Mouse (Mus musculus) MEL (cell line): ENCODE measurements around the gene Slc4a2. TPM values are rescaled to one million over a fixed set of nuclear protein-coding genes. Genes with fewer than 3 reads are reported as not detected.

Experiments used
- DNase-seq: peaks from one replicate; pipeline ENCODE4 v3.0.0; 2011; ENCODE audit warnings: low read depth, low spot score
- H3K27ac ChIP-seq: 2 replicates; pipeline ENCODE4 v1.5.1; 2012; ENCODE audit warnings: low read depth, mild to moderate bottlenecking, control low read depth, low read length, moderate library complexity; ENCODE audit not compliant: control insufficient read depth
- H3K27me3 ChIP-seq, 2 experiments: fragments of 150-350 bp in 1 of 2; sonication (generic) in 1 of 2; 2 replicates each; pipeline ENCODE4 v1.6.1; 2012; ENCODE audit warnings: low read length in 2 of 2, mild to moderate bottlenecking in 2 of 2, improper control_type of control experiment in 1 of 2, moderate library complexity in 1 of 2; ENCODE audit not compliant: insufficient read depth in 2 of 2, control insufficient read depth in 1 of 2
- H3K36me3 ChIP-seq, 2 experiments: 2 replicates each; pipeline ENCODE4 v1.6.1; 2012 to 2014; ENCODE audit warnings: low read length in 2 of 2, improper control_type of control experiment in 1 of 2, inconsistent platforms in 1 of 2, mild to moderate bottlenecking in 1 of 2; ENCODE audit not compliant: insufficient read depth in 2 of 2, control insufficient read depth in 1 of 2
- H3K4me1 ChIP-seq, 2 experiments: fragments of 150-350 bp in 1 of 2; sonication (generic) in 1 of 2; 2 replicates each; pipeline ENCODE4 v1.6.1; 2012; ENCODE audit warnings: low read length in 2 of 2, improper control_type of control experiment in 1 of 2, mild to moderate bottlenecking in 1 of 2; ENCODE audit not compliant: insufficient read depth in 2 of 2, control insufficient read depth in 1 of 2
- H3K4me3 ChIP-seq, 2 experiments: fragments of 150-350 bp in 1 of 2; sonication (generic) in 1 of 2; 2 replicates each; pipeline ENCODE4 v1.5.1; 2012; ENCODE audit warnings: low read depth in 2 of 2, low read length in 2 of 2, mild to moderate bottlenecking in 2 of 2, moderate library complexity in 2 of 2, control low read depth in 1 of 2, improper control_type of control experiment in 1 of 2; ENCODE audit not compliant: control insufficient read depth in 1 of 2, insufficient read depth in 1 of 2
- H3K79me2 ChIP-seq: 2 replicates; pipeline ENCODE4 v1.6.1; 2012; ENCODE audit warnings: mild to moderate bottlenecking, low read length, moderate library complexity; ENCODE audit not compliant: control insufficient read depth, poor library complexity, insufficient read depth
- H3K9ac ChIP-seq: 2 replicates; pipeline ENCODE4 v1.6.1; 2012; ENCODE audit warnings: low read depth, mild to moderate bottlenecking, control low read depth, low read length, moderate library complexity; ENCODE audit not compliant: control insufficient read depth, poor library complexity, severe bottlenecking
- H3K9me3 ChIP-seq: fragments of 150-350 bp; sonication (generic); replicated peaks from 2 replicates; pipeline ENCODE4 v1.6.1; 2012; ENCODE audit warnings: mild to moderate bottlenecking, low read length, improper control_type of control experiment, moderate library complexity; ENCODE audit not compliant: insufficient read depth
- CHD1 ChIP-seq: IDR thresholded peaks from 2 replicates; pipeline ENCODE4 v1.6.1; 2012; ENCODE audit warnings: low read depth, mild to moderate bottlenecking, inconsistent platforms, low read length, improper control_type of control experiment
- CTCF ChIP-seq, 3 experiments: IDR thresholded peaks in 2 of 3; conservative IDR thresholded peaks in 1 of 3; 2 replicates each; pipeline ENCODE4 v1.5.1; 2011 to 2012; ENCODE audit warnings: low read length in 3 of 3, low read depth in 2 of 3, mild to moderate bottlenecking in 2 of 3, improper control_type of control experiment in 1 of 3, inconsistent platforms in 1 of 3, mixed read lengths in 1 of 3, moderate library complexity in 1 of 3; ENCODE audit not compliant: control insufficient read depth in 1 of 3, insufficient read depth in 1 of 3, poor library complexity in 1 of 3, severe bottlenecking in 1 of 3
- ELF1 ChIP-seq: IDR thresholded peaks from 2 replicates; pipeline ENCODE4 v1.6.1; 2014; ENCODE audit warnings: low read depth, mild to moderate bottlenecking, inconsistent platforms, low read length, improper control_type of control experiment, moderate library complexity
- MEF2A ChIP-seq: IDR thresholded peaks from 2 replicates; pipeline ENCODE4 v1.6.1; 2014; ENCODE audit warnings: low read depth, mild to moderate bottlenecking, inconsistent platforms, low read length, improper control_type of control experiment; ENCODE audit not compliant: poor library complexity, insufficient replicate concordance, severe bottlenecking; ENCODE audit errors: extremely low read depth
- MXI1 ChIP-seq: IDR thresholded peaks from 2 replicates; pipeline ENCODE4 v1.6.1; 2011; ENCODE audit warnings: mild to moderate bottlenecking, low read depth, low read length, improper control_type of control experiment
- MYB ChIP-seq: IDR thresholded peaks from 2 replicates; pipeline ENCODE4 v1.6.1; 2011; ENCODE audit warnings: mild to moderate bottlenecking, low read depth, low read length, improper control_type of control experiment
- RAD21 ChIP-seq: IDR thresholded peaks from 2 replicates; pipeline ENCODE4 v1.6.1; 2011; ENCODE audit warnings: mild to moderate bottlenecking, low read depth, low read length, improper control_type of control experiment
- SMC3 ChIP-seq: IDR thresholded peaks from 2 replicates; pipeline ENCODE4 v1.6.1; 2011; ENCODE audit warnings: low read depth, low read length, improper control_type of control experiment
- TCF12 ChIP-seq: IDR thresholded peaks from 2 replicates; pipeline ENCODE4 v1.6.1; 2014; ENCODE audit warnings: low read depth, mild to moderate bottlenecking, inconsistent platforms, low read length, improper control_type of control experiment, moderate library complexity
- UBTF ChIP-seq: IDR thresholded peaks from 2 replicates; pipeline ENCODE4 v1.6.1; 2012; ENCODE audit warnings: low read depth, mild to moderate bottlenecking, inconsistent platforms, low read length, improper control_type of control experiment, moderate library complexity, borderline replicate concordance; ENCODE audit not compliant: insufficient read depth
- USF2 ChIP-seq, 2 experiments: IDR thresholded peaks; 2 replicates each; pipeline ENCODE4 v1.6.1; 2011 to 2012; ENCODE audit warnings: improper control_type of control experiment in 2 of 2, low read length in 2 of 2, borderline replicate concordance in 1 of 2, inconsistent platforms in 1 of 2, low read depth in 1 of 2, mild to moderate bottlenecking in 1 of 2; ENCODE audit not compliant: insufficient read depth in 1 of 2
- ZC3H11A ChIP-seq: IDR thresholded peaks from 2 replicates; pipeline ENCODE4 v1.6.1; 2012; ENCODE audit warnings: low read depth, mild to moderate bottlenecking, inconsistent platforms, low read length, improper control_type of control experiment
- polyA plus RNA-seq, 2 experiments: library from polyadenylated mRNA; stranded (reverse) in 1 of 2; unstranded in 1 of 2; fragments of >175 nt in 1 of 2; fragments of >200 nt in 1 of 2; gene quantifications; 2 replicates each; pipeline versions ENCODE4 v1.2.1 to v1.2.4; 2012; ENCODE audit warnings: low replicate concordance in 2 of 2, low read depth in 1 of 2; ENCODE audit not compliant: insufficient read length in 2 of 2, insufficient read depth in 1 of 2, missing spikeins in 1 of 2
- total RNA-seq: library from RNA; depleted of rRNA; stranded (reverse); fragments of 300-350 nt; gene quantifications from 2 replicates; pipeline ENCODE4 v1.2.3, GENCODE M21; 2012

Gene Slc4a2
- total and polyA plus RNA-seq, 3 experiments: 20.9 to 56.3 TPM; not detected in 1

DNA sequence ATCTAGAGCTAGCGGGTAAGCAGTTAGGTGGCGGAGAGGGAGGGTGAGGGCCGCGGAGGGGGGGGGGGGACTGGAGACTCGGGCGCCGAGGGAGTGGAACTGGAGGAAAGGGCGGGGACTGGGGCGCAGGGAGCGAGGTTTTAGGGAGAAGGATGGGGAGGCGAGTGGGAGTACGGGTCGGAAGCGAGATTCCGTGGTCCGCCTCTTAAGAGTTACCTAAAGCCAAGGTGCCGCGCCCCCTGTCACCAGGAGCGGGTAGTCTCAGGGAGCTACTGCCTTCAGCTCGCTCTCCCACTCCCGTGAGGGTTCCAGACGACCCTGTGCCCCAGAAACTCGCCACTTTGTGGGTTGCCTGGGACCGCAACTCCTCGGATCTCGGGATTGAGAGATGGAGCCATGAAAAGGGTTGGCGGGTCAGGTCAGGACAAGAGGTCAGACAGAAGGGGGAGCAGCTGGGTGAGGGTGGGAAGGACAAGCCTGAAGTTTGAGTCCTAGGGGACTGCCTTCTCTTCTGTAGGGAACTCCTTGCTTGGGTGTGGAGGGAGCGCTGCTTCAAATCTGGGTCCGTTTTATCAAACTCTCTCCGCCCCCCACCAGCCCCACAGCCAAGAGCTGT lies 1.9 kb downstream of the Slc4a2 start:
- DNase-seq: peak; percentile 79
- 0 out of 2 replicates have a peak overlapping the region, but pooled peaks have one; percentile 18 for H3K27ac ChIP-seq

DNA sequence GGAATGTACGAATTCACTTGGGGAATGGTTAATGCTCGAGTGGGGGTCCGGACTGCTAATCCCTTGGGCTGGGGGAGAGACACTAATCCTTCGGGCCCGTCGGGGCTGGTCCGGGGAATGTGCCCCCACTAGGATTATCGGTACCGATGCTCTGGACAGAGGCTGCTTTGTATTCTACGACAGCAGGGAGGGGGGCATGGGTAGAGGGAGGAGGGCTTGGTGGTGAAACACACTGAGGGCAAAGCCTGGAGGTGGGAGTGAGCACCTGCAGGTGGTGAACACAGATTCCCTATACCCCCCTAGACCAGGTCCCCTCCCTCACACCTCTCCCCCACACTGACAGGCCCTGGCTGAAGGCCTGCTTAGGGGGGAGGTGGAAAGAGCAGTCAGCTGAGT lies 2.4 kb downstream of the Slc4a2 start:
- H3K4me3 ChIP-seq: peak overlapping the region; percentile 78 to 86
- peaks cover 2 to 17% of the 10 kb centered on the region in 2 experiments for H3K36me3 ChIP-seq
- no peak for DNase-seq
- H3K79me2 ChIP-seq: peaks cover 14% of the 10 kb centered on the region
- H3K4me1 ChIP-seq: peaks cover 6 to 22% of the 10 kb centered on the region in 2 experiments
- H3K9ac ChIP-seq: peak overlapping the region; percentile 85
- TF ChIP-seq UBTF (no peak), MXI1 (no peak), RAD21 (no peak), USF2 (IDR thresholded peaks at IDR 0.05; ENCODE audit: borderline replicate concordance in 1 of 2, insufficient read depth in 1 of 2, low read depth in 1 of 2, low read length in 2 of 2) (no peak), ZC3H11A (no peak), CHD1 (no peak), TCF12 (no peak), MEF2A (no peak), MYB (no peak)
- H3K27ac ChIP-seq: no peak overlapping the region
- no peaks in the 10 kb centered on the region for H3K27me3 ChIP-seq
- no peaks in the 10 kb centered on the region for H3K9me3 ChIP-seq

More for the DNA sequence above, 1.9 kb downstream of the Slc4a2 start:
- H3K4me1 ChIP-seq: peaks cover 6 to 22% of the 10 kb centered on the region in 2 experiments
- H3K9ac ChIP-seq: peak overlapping the region; percentile 85
- H3K36me3 ChIP-seq: peaks cover 0 to 17% of the 10 kb centered on the region in 2 experiments; a peak in 2 of 4 replicates
- TF ChIP-seq CTCF (IDR thresholded peaks at IDR 0.05 in 2 of 3, conservative IDR thresholded peaks at IDR 0.05 in 1 of 3; ENCODE audit: control insufficient read depth in 1 of 3, insufficient read depth in 1 of 3, low read depth in 2 of 3, low read length in 3 of 3, poor library complexity in 1 of 3, severe bottlenecking in 1 of 3) (peak in 2 of 3 experiments; percentile 26 to 35; a peak in 4 of 6 replicates), ELF1 (0 out of 2 replicates have a peak, but pooled peaks have one; percentile 2), SMC3 (peak; percentile 4; the same call in 1 of the 2 replicates), USF2 (IDR thresholded peaks at IDR 0.05; ENCODE audit: borderline replicate concordance in 1 of 2, insufficient read depth in 1 of 2, low read depth in 1 of 2, low read length in 2 of 2) (no peak), ZC3H11A (no peak), TCF12 (0 out of 2 replicates have a peak, but pooled peaks have one; percentile 11)
- TF ChIP-seq, all 39 proteins: peak for 4
- Histone ChIP-seq H3K79me2 (peaks cover 14% of the 10 kb centered on the region), H3K4me3 (peak overlapping the region; percentile 78 to 86), H3K9me3 (no peaks in the 10 kb centered on the region), H3K27me3 (no peaks in the 10 kb centered on the region)
